Mouse (Mus musculus): ENCODE results near the gene Dolk. TPM values are rescaled to one million over a fixed set of nuclear protein-coding genes. Genes with fewer than 3 reads are reported as not detected.

The Dolk gene
- polyA plus RNA-seq, 1 experiment, result 14.8 TPM

GRCm38 (mm10) chr2:30268371-30268770 lies 17.8 kb downstream of the Dolk start:
- peaks cover 9% of the 10 kb centered on the region for H3K36me3 ChIP-seq (ENCODE audit: control insufficient read depth, insufficient read depth, low read length)
- H3K27ac ChIP-seq (ENCODE audit: insufficient read depth, low read depth, low read length), result no peak overlapping the region
- H3K4me1 ChIP-seq (ENCODE audit: control insufficient read depth, insufficient read depth, insufficient read length, low read length), result peaks cover 5% of the 10 kb centered on the region
- TF ChIP-seq POLR2A (IDR thresholded peaks at IDR 0.05; ENCODE audit: low read depth, low read length), result no peak
- TF ChIP-seq CTCF (IDR thresholded peaks at IDR 0.05; ENCODE audit: extremely low read depth, insufficient read length, insufficient replicate concordance, low read depth, low read length), result no peak
- no peak overlapping the region for H3K4me3 ChIP-seq (ENCODE audit: low read depth, low read length)
- no peaks in the 10 kb centered on the region for H3K27me3 ChIP-seq (ENCODE audit: control insufficient read depth, insufficient read depth, low read length)
- 66% methylated on average over 4 of the region's 4 CpGs for WGBS

GRCm38 (mm10) chr2:30267466-30267865 lies 18.7 kb downstream of the Dolk start:
- peaks cover 16% of the 10 kb centered on the region for H3K36me3 ChIP-seq (ENCODE audit: control insufficient read depth, insufficient read depth, low read length)
- 0 out of 2 replicates have a peak overlapping the region, but pooled peaks have one; percentile 80 for H3K27ac ChIP-seq (ENCODE audit: insufficient read depth, low read depth, low read length)
- 89% methylated on average over 2 of the region's 2 CpGs for WGBS
- TF ChIP-seq CTCF (IDR thresholded peaks at IDR 0.05; ENCODE audit: extremely low read depth, insufficient read length, insufficient replicate concordance, low read depth, low read length) (no peak), POLR2A (IDR thresholded peaks at IDR 0.05; ENCODE audit: low read depth, low read length) (no peak)
- no peak overlapping the region for H3K4me3 ChIP-seq (ENCODE audit: low read depth, low read length)
- peaks cover 5% of the 10 kb centered on the region for H3K4me1 ChIP-seq (ENCODE audit: control insufficient read depth, insufficient read depth, insufficient read length, low read length)
- H3K27me3 ChIP-seq (ENCODE audit: control insufficient read depth, insufficient read depth, low read length), result no peaks in the 10 kb centered on the region

GRCm38 (mm10) chr2:30266392-30266941 lies 19.7 kb downstream of the Dolk start:
- 13% methylated on average over 4 of the region's 4 CpGs for WGBS
- H3K27me3 ChIP-seq (ENCODE audit: control insufficient read depth, insufficient read depth, low read length), result no peaks in the 10 kb centered on the region
- peaks cover 5% of the 10 kb centered on the region for H3K4me1 ChIP-seq (ENCODE audit: control insufficient read depth, insufficient read depth, insufficient read length, low read length)
- TF ChIP-seq CTCF (IDR thresholded peaks at IDR 0.05; ENCODE audit: extremely low read depth, insufficient read length, insufficient replicate concordance, low read depth, low read length) (no peak), POLR2A (IDR thresholded peaks at IDR 0.05; ENCODE audit: low read depth, low read length) (peak; percentile 25; the same call in 1 of the 2 replicates)
- H3K36me3 ChIP-seq (ENCODE audit: control insufficient read depth, insufficient read depth, low read length), result peaks cover 24% of the 10 kb centered on the region
- H3K4me3 ChIP-seq (ENCODE audit: low read depth, low read length), result no peak overlapping the region
- H3K27ac ChIP-seq (ENCODE audit: insufficient read depth, low read depth, low read length), result peak overlapping the region; percentile 80

- peak within 1 kb of the TSS; percentile 80 for H3K27ac ChIP-seq (ENCODE audit: insufficient read depth, low read depth, low read length)
- H3K27me3 ChIP-seq (ENCODE audit: control insufficient read depth, insufficient read depth, low read length), result no peaks in the 10 kb centered on the region
- H3K4me3 ChIP-seq (ENCODE audit: low read depth, low read length), result no peak within 1 kb of the TSS
- TF ChIP-seq CTCF (IDR thresholded peaks at IDR 0.05; ENCODE audit: extremely low read depth, insufficient read length, insufficient replicate concordance, low read depth, low read length) (no peak), POLR2A (IDR thresholded peaks at IDR 0.05; ENCODE audit: low read depth, low read length) (no peak)
- 61% methylated on average over 5 of the region's 5 CpGs for WGBS
- peaks cover 5% of the 10 kb centered on the region for H3K4me1 ChIP-seq (ENCODE audit: control insufficient read depth, insufficient read depth, insufficient read length, low read length)
- peaks cover 24% of the 10 kb centered on the region for H3K36me3 ChIP-seq (ENCODE audit: control insufficient read depth, insufficient read depth, low read length)
Measured at GRCm38 (mm10) chr2:30265767-30266253, 20.3 kb downstream of the Dolk start, which contains the start of gene Phyhd1. Gene Phyhd1 (plus strand): TSS chr2:30266203.

- TF ChIP-seq CTCF (IDR thresholded peaks at IDR 0.05; ENCODE audit: extremely low read depth, insufficient read length, insufficient replicate concordance, low read depth, low read length) (no peak), POLR2A (IDR thresholded peaks at IDR 0.05; ENCODE audit: low read depth, low read length) (no peak)
- H3K27ac ChIP-seq (ENCODE audit: insufficient read depth, low read depth, low read length), result peak overlapping the region; percentile 80
- peaks cover 27% of the 10 kb centered on the region for H3K36me3 ChIP-seq (ENCODE audit: control insufficient read depth, insufficient read depth, low read length)
- no peak overlapping the region for H3K4me3 ChIP-seq (ENCODE audit: low read depth, low read length)
- H3K4me1 ChIP-seq (ENCODE audit: control insufficient read depth, insufficient read depth, insufficient read length, low read length), result peaks cover 5% of the 10 kb centered on the region
- no peaks in the 10 kb centered on the region for H3K27me3 ChIP-seq (ENCODE audit: control insufficient read depth, insufficient read depth, low read length)
- 38% methylated on average over 7 of the region's 7 CpGs for WGBS
Measured at GRCm38 (mm10) chr2:30264671-30265519, 21.2 kb downstream of the Dolk start.

GRCm38 (mm10) chr2:30263811-30264210 lies 22.3 kb downstream of the Dolk start:
- no peaks in the 10 kb centered on the region for H3K27me3 ChIP-seq (ENCODE audit: control insufficient read depth, insufficient read depth, low read length)
- 86% methylated on average over 6 of the region's 6 CpGs for WGBS
- H3K4me1 ChIP-seq (ENCODE audit: control insufficient read depth, insufficient read depth, insufficient read length, low read length), result peaks cover 4% of the 10 kb centered on the region
- H3K4me3 ChIP-seq (ENCODE audit: low read depth, low read length), result no peak overlapping the region
- peaks cover 31% of the 10 kb centered on the region for H3K36me3 ChIP-seq (ENCODE audit: control insufficient read depth, insufficient read depth, low read length)
- TF ChIP-seq CTCF (IDR thresholded peaks at IDR 0.05; ENCODE audit: extremely low read depth, insufficient read length, insufficient replicate concordance, low read depth, low read length) (no peak), POLR2A (IDR thresholded peaks at IDR 0.05; ENCODE audit: low read depth, low read length) (no peak)
- H3K27ac ChIP-seq (ENCODE audit: insufficient read depth, low read depth, low read length), result no peak overlapping the region

Data from small intestine, adult 2 months (tissue).